Mouse (Mus musculus) embryonic facial prominence, embryonic 15.5 days (tissue): Measurements from ENCODE around the gene Slc35a5. TPM values are rescaled to one million over a fixed set of nuclear protein-coding genes. Genes with fewer than 3 reads are reported as not detected.

Experiments used
- ATAC-seq: fragments of 200-750 bp; cut with Nextera tagmentation; 2 replicates; pipeline ENCODE4 v1.8.0; 2017; ENCODE audit warnings: low read depth, moderate TSS enrichment; ENCODE audit not compliant: insufficient number of reproducible peaks, low FRiP score, low TSS enrichment
- H3K27ac ChIP-seq: fragments of 300-500 bp; sonication (generic); replicated peaks from 2 replicates; pipeline ENCODE4 v1.5.1; 2015; ENCODE audit warnings: mild to moderate bottlenecking, inconsistent platforms
- H3K27me3 ChIP-seq: fragments of 300-500 bp; sonication (generic); 2 replicates; pipeline ENCODE4 v1.6.1; 2015; ENCODE audit warnings: inconsistent platforms
- H3K36me3 ChIP-seq: fragments of 300-500 bp; sonication (generic); 2 replicates; pipeline ENCODE4 v1.6.1; 2015; ENCODE audit warnings: mild to moderate bottlenecking, inconsistent platforms
- H3K4me1 ChIP-seq: fragments of 300-500 bp; sonication (generic); 2 replicates; pipeline ENCODE4 v1.6.1; 2015; ENCODE audit warnings: inconsistent platforms
- H3K4me2 ChIP-seq: fragments of 300-500 bp; sonication (generic); replicated peaks from 2 replicates; pipeline ENCODE4 v1.6.1; 2015; ENCODE audit warnings: mild to moderate bottlenecking, inconsistent platforms
- H3K4me3 ChIP-seq: fragments of 300-500 bp; sonication (generic); replicated peaks from 2 replicates; pipeline ENCODE4 v1.5.1; 2015; ENCODE audit warnings: mild to moderate bottlenecking, inconsistent platforms
- H3K9ac ChIP-seq: fragments of 300-500 bp; sonication (generic); 2 replicates; pipeline ENCODE4 v1.6.1; 2015; ENCODE audit warnings: inconsistent platforms
- H3K9me3 ChIP-seq: fragments of 300-500 bp; sonication (generic); replicated peaks from 2 replicates; pipeline ENCODE4 v1.6.1; 2016; ENCODE audit warnings: inconsistent platforms
- WGBS: fragments of 180-500 bp; shearing (Covaris S2); methylation state at CpG from one replicate; pipeline ENCODE4 v1.1.7; 2015; 5-methylcytosine and 5-hydroxymethylcytosine counted together
- polyA plus RNA-seq: library from polyadenylated mRNA; unstranded; fragments of >200 nt; fragmentation: Nextera tagmentation; extraction: Ambion mirVana; gene quantifications from 2 replicates; pipeline ENCODE4 v1.2.1, GENCODE M21; 2015

The Slc35a5 gene
- polyA plus RNA-seq, 1 experiment from 2014 or later: 16.8 TPM

DNA sequence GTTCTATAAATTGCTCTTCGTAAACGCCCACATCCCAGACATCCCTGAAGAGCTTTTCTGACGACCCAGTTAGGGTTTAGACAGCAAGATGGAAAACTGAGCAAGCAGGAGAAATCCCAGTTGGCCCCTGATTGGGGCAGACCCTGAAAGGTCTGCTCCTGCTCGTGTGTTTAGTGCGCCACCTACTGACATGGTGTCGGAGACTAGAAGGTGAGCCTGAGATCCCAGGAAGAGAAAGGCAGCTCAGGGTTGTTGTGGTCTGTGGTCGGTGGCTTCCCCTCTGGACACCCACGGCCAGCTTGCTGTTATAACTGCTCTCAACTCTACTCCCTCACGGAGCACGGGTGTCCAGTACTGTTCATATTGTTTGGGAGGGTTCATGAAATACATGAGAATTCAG is 68.5 kb downstream of the Slc35a5 start:
- H3K4me1 ChIP-seq: peaks cover 14% of the 10 kb centered on the region
- H3K9ac ChIP-seq: no peak overlapping the region
- no peak overlapping the region for H3K27ac ChIP-seq
- ATAC-seq: no peak
- H3K4me3 ChIP-seq: no peak overlapping the region
- H3K36me3 ChIP-seq: no peaks in the 10 kb centered on the region
- 9% methylated on average over 10 of the region's 10 CpGs for WGBS
- H3K4me2 ChIP-seq: no peak overlapping the region
- H3K9me3 ChIP-seq: no peaks in the 10 kb centered on the region
- no peaks in the 10 kb centered on the region for H3K27me3 ChIP-seq

Other genes starting within 250 kb of the Slc35a5 start
- gene Cd200r3, start 215.0 kb downstream of the Slc35a5 start, polyA plus RNA-seq: 2.8 and 3.3 TPM in 2 replicates
- gene Ccdc80, start 65.3 kb downstream of the Slc35a5 start, polyA plus RNA-seq: 75.7 and 76.0 TPM in 2 replicates
- 39.0 and 42.4 TPM in 2 replicates for gene Atg3, start 79 bp upstream of the Slc35a5 start, polyA plus RNA-seq
- gene Btla, start 65.6 kb upstream of the Slc35a5 start, polyA plus RNA-seq: 0.64 and 0.83 TPM in 2 replicates